Mouse (Mus musculus): ENCODE results near the gene Vmn1r195.

GRCm38 (mm10) chr13:22317366-22317765, 47.0 kb downstream of the Vmn1r195 start:
- no peak for TF ChIP-seq CTCF (IDR thresholded peaks at IDR 0.05; ENCODE audit: borderline replicate concordance, extremely low read depth, insufficient read depth, insufficient read length)
- no peak for TF ChIP-seq POLR2A (IDR thresholded peaks at IDR 0.05; ENCODE audit: borderline replicate concordance, extremely low read depth, insufficient read depth, insufficient read length, poor library complexity, severe bottlenecking)
